Mouse (Mus musculus): Measurements from ENCODE around the gene Sec1. TPM values are rescaled to one million over a fixed set of nuclear protein-coding genes. Genes with fewer than 3 reads are reported as not detected.

Gene Sec1
- total RNA-seq, 2 experiments from 2014 or later: 0.16 TPM; not detected in 1

GRCm38 (mm10) chr7:45707375-45707967 is 13.3 kb upstream of the Sec1 start:
- intact Hi-C loops (cut with DNase I): no loop called here
- DNase-seq (ENCODE audit: low spot score): peak; percentile 98

DNA sequence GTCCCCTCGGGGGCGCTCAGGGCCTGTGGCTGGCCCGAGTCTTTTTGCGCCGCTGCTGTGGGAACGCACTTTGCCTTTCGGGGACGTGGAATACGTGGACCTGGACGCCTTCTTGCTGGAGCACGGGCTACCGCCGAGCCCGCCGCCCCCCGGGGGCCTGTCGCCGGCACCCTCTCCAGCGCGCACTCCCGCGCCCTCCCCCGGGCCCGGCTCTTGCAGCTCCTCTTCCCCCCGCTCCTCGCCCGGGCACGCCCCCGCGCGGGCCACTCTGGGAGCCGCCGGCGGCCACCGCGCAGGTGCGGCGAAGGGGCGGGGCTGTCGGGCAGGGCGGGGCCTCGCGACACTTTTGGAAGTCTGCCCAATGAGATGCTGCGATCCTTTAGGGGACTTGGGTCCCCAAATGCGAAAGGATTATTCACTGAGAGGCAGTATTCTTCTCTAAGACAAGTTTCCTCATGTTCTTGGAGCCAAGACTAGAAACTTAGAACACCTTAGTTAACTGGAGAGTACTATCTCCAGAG is 12.6 kb upstream of the Sec1 start:
- intact Hi-C loops (cut with DNase I): no loop called here
- DNase-seq (ENCODE audit: low spot score): peak; percentile 87

DNA sequence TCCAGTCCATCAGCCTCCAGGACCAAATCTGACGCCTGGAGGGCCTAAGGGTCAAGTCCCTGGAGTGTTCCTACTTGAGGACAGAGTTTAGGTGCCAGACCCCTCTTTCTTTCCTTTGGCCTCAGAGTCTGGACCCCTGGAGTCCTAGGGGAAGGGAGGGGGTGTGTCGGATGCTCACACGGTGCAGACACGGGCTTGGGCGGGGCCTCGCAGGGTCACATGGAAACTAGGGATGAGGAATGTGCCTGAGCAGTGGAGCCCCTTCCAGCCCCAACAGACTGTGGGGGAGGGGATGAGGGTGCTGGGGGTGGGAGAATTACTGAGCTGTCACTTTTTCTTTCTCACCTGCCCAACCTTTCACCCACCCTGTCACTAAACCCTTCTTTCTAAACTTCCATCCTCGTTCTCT is 11.7 kb upstream of the Sec1 start:
- peak; percentile 91 for DNase-seq (ENCODE audit: low spot score)
- intact Hi-C loops (cut with DNase I): no loop called here

- DNase-seq (ENCODE audit: low spot score): no peak
- intact Hi-C loops (cut with DNase I): no loop called here
These were observed 11.3 kb upstream of the Sec1 start for GRCm38 (mm10) chr7:45705443-45705864.

GRCm38 (mm10) chr7:45704730-45705442 is 10.7 kb upstream of the Sec1 start, which contains the start of gene Dbp:
Dbp (plus strand) TSS chr7:45705088.
- intact Hi-C loops (cut with DNase I): no loop called here
- DNase-seq (ENCODE audit: low spot score): peak; percentile 100

GRCm38 (mm10) chr7:45704046-45704559 is 9.9 kb upstream of the Sec1 start:
- peak; percentile 61 for DNase-seq (ENCODE audit: low spot score)
- intact Hi-C loops (cut with DNase I): no loop called here

DNA sequence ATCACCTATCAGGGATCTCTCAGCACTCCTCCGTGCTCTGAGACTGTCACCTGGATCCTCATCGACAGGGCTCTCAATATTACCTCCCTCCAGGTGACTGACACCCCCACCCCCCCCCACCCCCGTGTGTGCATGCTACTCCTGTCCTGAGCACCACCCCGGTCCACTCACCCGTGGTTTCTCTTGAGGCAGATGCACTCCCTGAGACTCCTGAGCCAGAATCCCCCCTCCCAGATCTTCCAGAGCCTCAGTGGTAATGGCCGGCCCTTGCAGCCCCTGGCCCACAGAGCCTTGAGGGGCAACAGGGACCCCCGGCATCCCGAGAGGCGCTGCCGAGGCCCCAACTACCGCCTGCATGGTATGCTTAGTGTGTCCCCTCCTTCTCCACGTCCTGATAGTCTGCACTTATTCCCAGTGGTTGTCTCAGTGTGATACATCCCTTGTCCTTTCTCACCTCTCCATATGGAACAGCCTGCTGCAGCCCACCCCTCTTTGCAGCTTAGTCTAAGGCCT is 9.4 kb upstream of the Sec1 start:
- intact Hi-C loops (cut with DNase I): no loop called here

DNA sequence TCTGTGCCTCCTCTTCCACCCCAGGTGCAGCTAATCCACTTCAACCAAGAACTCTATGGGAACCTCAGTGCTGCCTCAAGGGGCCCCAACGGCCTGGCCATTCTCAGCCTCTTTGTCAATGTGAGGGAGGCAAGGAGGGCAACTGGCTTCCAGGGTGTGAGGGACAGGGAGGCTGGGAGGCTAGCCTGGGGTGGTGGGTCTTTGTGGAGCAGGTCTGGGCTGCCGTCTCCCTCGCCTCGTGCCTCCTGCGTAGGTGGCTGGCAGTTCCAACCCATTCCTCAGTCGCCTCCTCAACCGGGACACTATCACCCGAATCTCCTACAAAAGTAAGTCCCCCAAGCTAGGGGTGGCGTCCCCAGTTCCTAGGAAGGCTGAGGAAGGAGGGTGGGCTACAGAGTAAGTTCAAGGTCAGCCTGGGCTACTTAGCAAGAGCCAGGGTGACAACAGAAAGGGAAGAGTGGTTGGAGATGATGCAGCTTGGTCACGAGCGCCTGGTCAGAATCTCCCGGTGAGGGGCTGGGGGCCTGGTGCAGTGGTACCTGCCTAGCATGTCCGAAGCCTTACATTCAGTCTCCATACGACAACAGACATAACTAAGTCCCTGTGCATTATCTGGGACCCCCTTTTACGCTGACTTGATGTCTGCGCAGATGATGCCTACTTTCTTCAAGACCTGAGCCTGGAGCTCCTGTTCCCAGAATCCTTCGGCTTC is 8.8 kb upstream of the Sec1 start:
- no peak for DNase-seq (ENCODE audit: low spot score)
- intact Hi-C loops (cut with DNase I): no loop called here

More for the DNA sequence above, 9.4 kb upstream of the Sec1 start:
- DNase-seq (ENCODE audit: low spot score): no peak

- intact Hi-C loops (cut with DNase I): no loop called here
- DNase-seq (ENCODE audit: low spot score): no peak
These were observed 8.1 kb upstream of the Sec1 start for GRCm38 (mm10) chr7:45702316-45702715.

- DNase-seq (ENCODE audit: low spot score): no peak
- intact Hi-C loops (cut with DNase I): no loop called here
These were observed 7.4 kb upstream of the Sec1 start for GRCm38 (mm10) chr7:45701607-45702006.

- intact Hi-C loops (cut with DNase I): no loop called here
- no peak for DNase-seq (ENCODE audit: low spot score)
These were observed 6.9 kb upstream of the Sec1 start for GRCm38 (mm10) chr7:45701072-45701471.

- intact Hi-C loops (cut with DNase I): no loop called here
- DNase-seq (ENCODE audit: low spot score): peak; percentile 69
These were observed 6.3 kb upstream of the Sec1 start for GRCm38 (mm10) chr7:45700301-45701015.

DNA sequence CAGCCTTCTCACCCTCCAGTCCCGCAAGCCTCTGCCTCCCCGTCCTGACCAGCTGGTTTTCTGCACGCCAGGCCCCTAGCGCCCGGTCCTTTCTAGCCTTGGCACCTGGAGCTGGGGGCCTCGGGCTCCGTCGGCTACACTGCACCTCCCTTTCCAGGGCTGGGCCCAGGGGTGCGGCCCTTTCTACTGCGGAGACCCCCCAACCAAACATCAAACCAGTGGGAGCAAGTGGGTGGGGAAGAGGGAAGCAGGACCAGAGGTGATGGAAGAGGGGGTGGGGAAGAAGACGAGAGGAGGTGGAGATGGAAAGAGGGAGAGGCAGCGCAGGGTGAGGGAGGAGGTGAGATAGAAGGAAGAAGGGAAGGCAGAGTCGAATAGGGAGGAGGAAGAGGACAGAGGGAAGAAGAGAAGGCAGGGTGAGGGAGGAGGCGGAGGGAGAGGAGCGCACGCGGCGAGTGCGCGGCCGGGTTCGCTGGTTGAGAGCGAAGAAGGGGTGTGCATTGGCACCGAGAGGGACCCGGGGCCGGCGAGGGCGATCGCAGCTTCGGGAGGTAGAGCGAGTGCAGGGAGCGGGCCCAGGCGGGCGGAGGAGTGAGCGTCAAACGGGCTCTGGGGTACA is 5.4 kb upstream of the Sec1 start, which contains the start of gene Car11:
Car11 (plus strand) TSS at position 321 of the 619 bp plus-strand sequence.
- no peak for DNase-seq (ENCODE audit: low spot score)
- intact Hi-C loops (cut with DNase I): no loop called here

DNA sequence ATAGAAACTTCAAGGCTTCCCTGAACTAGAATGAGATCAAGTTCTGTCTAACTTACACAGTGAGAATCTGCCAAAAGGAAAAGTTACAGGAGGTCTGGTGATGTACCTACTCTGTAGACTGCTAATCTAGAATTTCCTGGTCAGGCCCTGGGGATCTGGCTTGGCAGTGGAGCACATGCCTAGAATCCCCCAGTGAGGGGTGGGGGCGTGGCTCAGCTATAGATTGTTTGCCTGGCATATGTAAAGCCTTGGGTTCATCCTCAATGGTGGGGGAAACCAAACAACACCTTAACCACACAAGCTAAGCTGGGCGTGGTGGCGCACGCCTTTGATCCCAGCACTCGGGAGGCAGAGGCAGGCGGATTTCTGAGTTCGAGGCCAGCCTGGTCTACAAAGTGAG is 3.7 kb upstream of the Sec1 start:
- DNase-seq (ENCODE audit: low spot score): no peak
- intact Hi-C loops (cut with DNase I): no loop called here

GRCm38 (mm10) chr7:45695098-45695497 is 896 bp upstream of the Sec1 start:
- intact Hi-C loops (cut with DNase I): no loop called here
- no peak for DNase-seq (ENCODE audit: low spot score)

GRCm38 (mm10) chr7:45692364-45692763 is 1.8 kb downstream of the Sec1 start:
- intact Hi-C loops (cut with DNase I): no loop called here
- no peak for DNase-seq (ENCODE audit: low spot score)

DNA sequence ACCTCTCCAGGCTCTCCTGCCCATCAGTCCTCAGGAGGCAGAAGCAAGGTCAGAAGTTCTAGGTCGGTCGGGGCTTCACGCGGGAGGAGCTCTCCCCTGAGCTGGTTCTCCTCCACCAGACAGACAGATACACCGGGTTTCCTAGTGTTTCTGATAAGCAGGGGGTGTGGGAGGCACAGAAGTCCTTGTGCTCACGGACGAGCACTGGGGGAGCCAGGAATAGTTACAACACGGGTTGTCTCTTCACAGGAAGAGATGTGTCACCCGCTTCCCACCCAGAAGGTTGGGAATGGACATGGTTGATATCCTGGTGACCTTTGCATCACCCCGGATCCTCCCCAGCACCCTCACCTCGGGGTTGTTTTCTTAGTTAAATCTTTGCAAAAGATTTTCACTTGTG is 4.4 kb downstream of the Sec1 start:
- intact Hi-C loops (cut with DNase I): loop anchor here (10.0 kb wide), 1 partner anchor 215 kb away; no protein-coding TSS in a partner anchor
- no peak for DNase-seq (ENCODE audit: low spot score)

DNA sequence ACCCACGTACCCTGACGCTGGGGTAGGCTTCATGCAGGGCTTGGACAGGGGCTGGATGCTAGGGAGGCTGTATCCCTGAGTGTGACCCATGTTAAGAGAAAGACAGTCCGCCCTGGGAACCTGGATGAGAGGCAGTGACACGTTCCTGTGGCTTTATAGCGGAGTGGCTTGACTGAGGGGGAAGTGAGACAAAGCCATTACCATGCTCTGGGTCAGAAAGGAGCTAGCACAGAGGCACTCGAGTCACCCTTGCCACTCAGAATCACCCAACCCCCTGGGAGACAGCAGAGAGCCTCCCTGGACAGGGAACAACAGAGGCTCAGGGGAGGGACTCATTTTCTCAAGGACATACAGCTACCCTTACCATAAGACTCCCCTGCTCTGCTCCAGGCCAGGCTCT is 5.1 kb downstream of the Sec1 start:
- DNase-seq (ENCODE audit: low spot score): no peak
- intact Hi-C loops (cut with DNase I): loop anchor here (10.0 kb wide), 1 partner anchor 214 kb away; no protein-coding TSS in a partner anchor

GRCm38 (mm10) chr7:45686841-45687240 is 7.4 kb downstream of the Sec1 start:
- intact Hi-C loops (cut with DNase I): loop anchor here (10.0 kb wide), 1 partner anchor 212 kb away; no protein-coding TSS in a partner anchor
- no peak for DNase-seq (ENCODE audit: low spot score)
